Mouse (Mus musculus) gastrocnemius, adult 18-20 months (tissue): ENCODE measurements around the gene Ift20. TPM values are rescaled to one million over a fixed set of nuclear protein-coding genes. Genes with fewer than 3 reads are reported as not detected.

Experiments
- DNase-seq: peaks from one replicate; pipeline ENCODE4 v3.0.0; 2021; ENCODE audit warnings: low spot score
- long read RNA-seq, 2 experiments: library from polyadenylated mRNA; stranded (forward); transcript quantifications; one replicate each; pipeline ENCODE4 v2.0.0; 2021
- total RNA-seq, 2 experiments: library from RNA; stranded (reverse); gene quantifications; 2 replicates each; pipeline ENCODE4 v1.2.3; 2021

Ift20 gene
- total RNA-seq = 10 to 100 TPM; 17.5 to 17.6 TPM
- long read RNA-seq, experiment 1, transcript Ift20-203 (6 exons, 1,141 nt) = major isoform, 21 of 28 reads
- long read RNA-seq, experiment 1, partial matches to known transcripts = 0 of 28 reads
- long read RNA-seq, experiment 1, other reads (novel, unspliced or antisense) = 4 of 28 reads
- long read RNA-seq, experiment 2, transcript Ift20-203 (6 exons, 1,141 nt) = major isoform, 16 of 21 reads
- long read RNA-seq, experiment 2, partial matches to known transcripts = 1 of 21 reads
- long read RNA-seq, experiment 2, other reads (novel, unspliced or antisense) = 3 of 21 reads

GRCm38 (mm10) chr11:78536080-78536689, at the start of gene Ift20, which contains the start of gene Tnfaip1:
Gene Ift20 (plus strand): TSS chr11:78536361.
Gene Tnfaip1 (minus strand): TSS chr11:78536332.
- DNase-seq = peak; percentile 98

- peak; percentile 62 for DNase-seq
These were observed 48.0 kb upstream of the Ift20 start for GRCm38 (mm10) chr11:78488168-78488567.

GRCm38 (mm10) chr11:78490781-78491241, 45.4 kb upstream of the Ift20 start:
- no peak for DNase-seq

- no peak for DNase-seq
These were observed 40.3 kb upstream of the Ift20 start for GRCm38 (mm10) chr11:78495904-78496303.

- DNase-seq = no peak
These were observed 39.1 kb upstream of the Ift20 start for GRCm38 (mm10) chr11:78497071-78497541.

- DNase-seq = peak; percentile 94
These were observed 38.3 kb upstream of the Ift20 start, which contains the start of gene Sarm1 for GRCm38 (mm10) chr11:78497544-78498522. Gene Sarm1 (minus strand): TSS chr11:78497754.

- DNase-seq = peak; percentile 73
These were observed 37.2 kb upstream of the Ift20 start, which contains the start of gene Vtn for GRCm38 (mm10) chr11:78499004-78499403. Gene Vtn (plus strand): TSS chr11:78499091.

- no peak for DNase-seq
These were observed 36.6 kb upstream of the Ift20 start for GRCm38 (mm10) chr11:78499543-78499942.

GRCm38 (mm10) chr11:78500623-78501202, 35.4 kb upstream of the Ift20 start:
- no peak for DNase-seq

GRCm38 (mm10) chr11:78501529-78501928, 34.6 kb upstream of the Ift20 start:
- no peak for DNase-seq

GRCm38 (mm10) chr11:78502909-78503650, 33.1 kb upstream of the Ift20 start, which contains the start of gene Sebox:
Gene Sebox (plus strand): TSS chr11:78503447.
- DNase-seq = no peak

- no peak for DNase-seq
These were observed 30.7 kb upstream of the Ift20 start for GRCm38 (mm10) chr11:78505430-78505829.

- no peak for DNase-seq
These were observed 27.0 kb upstream of the Ift20 start for GRCm38 (mm10) chr11:78509148-78509547.

GRCm38 (mm10) chr11:78512025-78512957, 23.9 kb upstream of the Ift20 start, which contains the start of the genes Tmem199 and Poldip2:
Gene Tmem199 (minus strand): TSS chr11:78512172.
Gene Poldip2 (plus strand): TSS chr11:78512193.
- peak; percentile 89 for DNase-seq

- no peak for DNase-seq
These were observed 22.9 kb upstream of the Ift20 start for GRCm38 (mm10) chr11:78513106-78513790.

GRCm38 (mm10) chr11:78515549-78516325, 20.4 kb upstream of the Ift20 start:
- no peak for DNase-seq

- no peak for DNase-seq
These were observed 17.2 kb upstream of the Ift20 start for GRCm38 (mm10) chr11:78518931-78519330.
